Mouse (Mus musculus) monocyte, adult 59 days (primary cell): Measurements from ENCODE around the gene Ndufa8. TPM values are rescaled to one million over a fixed set of nuclear protein-coding genes. Genes with fewer than 3 reads are reported as not detected.

Experiments used
- total RNA-seq, 2 experiments: library from RNA; stranded (reverse); gene quantifications; one replicate each; pipeline ENCODE4 v1.2.4; 2023

Ndufa8 gene
- total RNA-seq: 10 to 100 TPM; 53.0 to 57.7 TPM

DNA sequence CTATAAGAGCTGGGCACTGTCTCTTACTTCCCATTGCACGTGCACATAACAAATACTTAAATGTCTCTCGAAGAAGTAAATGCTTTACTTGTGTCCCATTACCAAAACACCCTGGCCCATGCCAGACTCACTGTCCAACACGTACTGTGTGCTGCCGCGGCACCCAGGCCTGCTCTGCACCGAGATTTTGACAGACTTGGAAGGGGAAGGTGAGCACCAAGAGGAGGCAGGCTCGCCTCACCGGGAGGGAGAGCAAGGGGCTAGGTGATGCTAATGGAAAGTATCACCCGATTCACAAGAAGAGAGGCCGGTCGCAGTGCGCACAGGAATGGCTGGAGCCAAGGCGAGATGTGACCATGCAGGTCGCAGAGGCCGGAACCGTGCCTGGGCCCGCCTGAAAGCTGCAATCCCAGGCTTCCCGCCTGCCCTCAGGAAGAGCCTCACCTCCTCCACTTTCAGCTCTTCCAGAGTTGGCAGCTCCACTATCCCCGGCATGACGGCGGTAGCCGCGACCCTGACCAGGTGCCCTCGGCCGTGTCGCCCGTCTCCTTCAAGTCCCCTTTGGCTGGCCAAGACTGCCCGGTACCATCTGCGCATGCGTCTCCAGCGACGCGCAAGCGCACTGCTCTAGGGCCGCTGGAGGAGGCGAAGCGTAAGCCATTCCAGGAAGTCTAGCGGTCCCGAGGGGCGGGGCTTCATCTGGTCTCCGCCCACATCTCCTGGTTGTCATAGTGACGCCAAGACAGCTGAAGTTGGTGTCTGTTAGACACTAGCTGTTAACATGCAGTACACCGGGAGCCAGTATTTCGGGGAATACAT is at the start of gene Ndufa8, which contains the start of gene Morn5:
TSS of gene Ndufa8 (minus strand) at position 659 of the 819 bp plus-strand sequence.
TSS of gene Morn5 (plus strand) at position 711 of the 819 bp plus-strand sequence.

Other genes with a start within 250 kb of the Ndufa8 start
- gene Ttll11, start 69.5 kb downstream of the Ndufa8 start, total RNA-seq: under 1 TPM; 0.49 to 0.63 TPM
- not detected for gene Morn5, start 52 bp upstream of the Ndufa8 start, total RNA-seq
- not detected for gene Lhx6, start 56.0 kb upstream of the Ndufa8 start, total RNA-seq
- 10 to 100 TPM in 1 of 2 experiments, 1 to 10 TPM in 1; 9.5 to 11.6 TPM for gene Mrrf, start 87.0 kb upstream of the Ndufa8 start, total RNA-seq
- 10 to 100 TPM; 27.7 to 28.1 TPM for gene Rbm18, start 87.4 kb upstream of the Ndufa8 start, total RNA-seq
- 10 to 100 TPM; 87.8 to 89.9 TPM for gene Ptgs1, start 181.0 kb upstream of the Ndufa8 start, total RNA-seq